Mouse (Mus musculus) hindbrain, embryonic 14.5 days (tissue): ENCODE measurements at regions not wholly inside any gene's neighbourhood (a gene's known extent, or its start where the extent isn't known, plus 50 kb on each side); places are given as distances from the start of the nearest gene placed in this dataset.

Experiments
- ATAC-seq: fragments of 200-750 bp; cut with Nextera tagmentation; 2 replicates; pipeline ENCODE4 v1.8.0; 2017; ENCODE audit warnings: moderate number of reproducible peaks, mild to moderate bottlenecking, moderate TSS enrichment, moderate library complexity; ENCODE audit not compliant: low FRiP score
- DNase-seq: peaks from one replicate; pipeline ENCODE4 v3.0.0-alpha.2; 2015; ENCODE audit warnings: low spot score
- H3K27ac ChIP-seq: fragments of 300-500 bp; sonication (generic); 2 replicates; pipeline ENCODE4 v1.5.1; 2014; ENCODE audit warnings: mild to moderate bottlenecking, moderate library complexity
- H3K27me3 ChIP-seq: fragments of 300-500 bp; sonication (generic); 2 replicates; pipeline ENCODE4 v1.6.1; 2014; ENCODE audit warnings: mild to moderate bottlenecking, low read length, mixed read lengths; ENCODE audit not compliant: control insufficient read depth, insufficient read depth
- H3K36me3 ChIP-seq: fragments of 300-500 bp; sonication (generic); replicated peaks from 2 replicates; pipeline ENCODE4 v1.6.1; 2014; ENCODE audit not compliant: control insufficient read depth, insufficient read depth
- H3K4me1 ChIP-seq: fragments of 300-500 bp; sonication (generic); replicated peaks from 2 replicates; pipeline ENCODE4 v1.6.1; 2014; ENCODE audit warnings: antibody characterized with exemption, low read length, mixed read lengths; ENCODE audit not compliant: control insufficient read depth, insufficient read depth
- H3K4me2 ChIP-seq: fragments of 300-500 bp; sonication (generic); replicated peaks from 2 replicates; pipeline ENCODE4 v1.6.1; 2014; ENCODE audit warnings: mild to moderate bottlenecking, moderate library complexity
- H3K4me3 ChIP-seq: fragments of 300-500 bp; sonication (generic); replicated peaks from 2 replicates; pipeline ENCODE4 v1.5.1; 2014; ENCODE audit warnings: mild to moderate bottlenecking, low read length
- H3K9ac ChIP-seq: fragments of 300-500 bp; sonication (generic); 2 replicates; pipeline ENCODE4 v1.6.1; 2014
- H3K9me3 ChIP-seq: fragments of 300-500 bp; sonication (generic); 2 replicates; pipeline ENCODE4 v1.6.1; 2016; ENCODE audit warnings: low read length; ENCODE audit not compliant: control insufficient read depth
- WGBS: fragments of 180-500 bp; shearing (Covaris S2); extraction: QIAGEN DNeasy Blood & Tissue Kit; methylation state at CpG from one replicate; pipeline ENCODE4 v1.1.7; 2014; 5-methylcytosine and 5-hydroxymethylcytosine counted together

DNA sequence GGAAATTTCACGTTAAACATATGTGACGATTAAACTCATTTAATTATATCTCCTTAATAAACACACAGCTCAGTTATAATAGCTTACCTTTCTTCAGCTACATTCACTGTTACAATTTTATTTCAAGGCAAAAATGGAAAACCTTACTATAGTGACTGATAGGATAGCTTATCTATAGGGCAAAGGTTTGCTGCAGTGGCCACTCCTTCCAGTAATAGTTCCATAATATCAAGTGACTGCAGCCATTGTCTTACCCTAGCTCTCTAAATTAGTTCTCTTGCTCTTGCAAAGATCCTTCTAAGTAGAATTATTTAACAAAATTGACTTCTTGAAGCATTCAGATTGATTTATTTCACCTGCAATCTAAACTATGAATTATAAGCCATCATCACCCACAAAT is 289.1 kb upstream of the Cblb start:
- Histone ChIP-seq H3K27me3 (no peaks in the 10 kb centered on the region), H3K27ac (no peak overlapping the region), H3K36me3 (no peaks in the 10 kb centered on the region), H3K9ac (no peak overlapping the region), H3K4me1 (no peaks in the 10 kb centered on the region), H3K4me3 (no peak overlapping the region), H3K9me3 (0 out of 2 replicates have a peak, but pooled peaks cover 3% of the 10 kb centered on the region), H3K4me2 (no peak overlapping the region)
- ATAC-seq (no peak), DNase-seq (no peak)
- 91% methylated on average over 2 of the region's 2 CpGs for WGBS

DNA sequence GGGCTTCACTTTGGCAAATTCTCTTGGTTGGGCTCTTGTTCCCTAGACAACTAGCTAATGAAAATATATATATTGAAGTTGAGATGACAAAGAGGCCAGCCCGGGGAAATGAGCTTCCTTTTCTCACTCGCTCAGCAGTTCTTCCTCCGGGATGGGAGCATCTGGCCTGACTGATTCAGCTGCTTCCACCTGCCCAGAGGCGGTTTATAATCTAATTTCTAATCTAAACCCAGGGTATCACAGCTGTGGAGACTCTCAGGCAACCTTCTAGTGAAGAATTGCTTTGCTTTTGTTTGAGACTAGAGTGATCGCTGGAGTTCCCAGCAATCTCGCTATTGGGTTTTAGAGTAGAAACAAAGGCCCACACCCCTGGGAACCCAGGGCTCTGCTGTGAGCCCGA is 279.1 kb upstream of the Cblb start:
- Histone ChIP-seq H3K36me3 (no peaks in the 10 kb centered on the region), H3K9me3 (no peaks in the 10 kb centered on the region), H3K4me3 (no peak overlapping the region), H3K4me2 (no peak overlapping the region), H3K27ac (0 out of 2 replicates have a peak overlapping the region, but pooled peaks have one; percentile 18), H3K27me3 (no peaks in the 10 kb centered on the region), H3K9ac (no peak overlapping the region), H3K4me1 (no peaks in the 10 kb centered on the region)
- ATAC-seq (peak; percentile 85), DNase-seq (peak; percentile 60)
- 11% methylated on average over 7 of the region's 7 CpGs for WGBS

DNA sequence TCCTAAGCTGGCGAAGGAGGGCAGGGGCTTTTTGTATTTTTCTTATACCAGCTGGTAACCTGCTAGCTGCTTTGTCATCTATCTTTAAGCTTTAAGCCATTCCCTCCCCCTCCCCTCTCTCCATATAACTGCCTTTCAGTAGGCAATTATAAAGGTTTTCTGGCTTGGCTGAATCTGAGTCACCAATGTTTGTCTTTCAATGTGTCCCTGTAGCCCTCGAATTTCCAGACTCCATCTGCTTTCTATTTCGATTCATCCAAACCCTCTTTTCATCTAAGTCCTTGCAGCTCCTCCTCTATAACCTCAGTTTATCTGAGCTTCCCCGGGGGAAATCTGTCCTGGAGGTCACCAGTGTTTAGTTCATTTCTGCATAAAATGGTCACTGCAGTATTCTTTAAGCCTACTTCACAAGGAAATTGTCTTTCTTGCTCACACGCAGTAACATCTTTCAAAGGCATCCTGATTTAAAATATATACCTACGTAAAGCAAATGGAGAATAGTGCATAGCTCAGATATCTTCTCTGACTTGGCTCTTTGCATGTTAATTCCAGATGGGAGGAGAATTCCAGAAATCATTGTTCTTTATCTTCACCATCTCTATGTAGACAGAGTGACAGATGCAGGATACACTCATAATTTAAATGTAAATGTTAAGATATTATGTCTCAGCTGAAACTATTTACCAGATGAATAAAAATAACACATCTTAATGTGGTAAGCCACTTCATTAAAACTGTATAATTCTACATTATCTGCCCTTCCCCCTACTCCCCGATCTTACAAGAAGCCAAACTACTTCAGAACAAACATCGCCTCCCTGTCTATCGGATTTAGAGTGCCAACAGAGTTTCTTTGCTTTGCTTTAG is 272.4 kb upstream of the Cblb start:
- no peaks in the 10 kb centered on the region for H3K9me3 ChIP-seq
- no peak overlapping the region for H3K27ac ChIP-seq
- H3K27me3 ChIP-seq, result no peaks in the 10 kb centered on the region
- no peaks in the 10 kb centered on the region for H3K36me3 ChIP-seq
- WGBS, result 54% methylated on average over 9 of the region's 9 CpGs
- ATAC-seq (no peak), DNase-seq (no peak)
- no peaks in the 10 kb centered on the region for H3K4me1 ChIP-seq
- H3K9ac ChIP-seq, result no peak overlapping the region
- H3K4me3 ChIP-seq, result no peak overlapping the region
- no peak overlapping the region for H3K4me2 ChIP-seq

DNA sequence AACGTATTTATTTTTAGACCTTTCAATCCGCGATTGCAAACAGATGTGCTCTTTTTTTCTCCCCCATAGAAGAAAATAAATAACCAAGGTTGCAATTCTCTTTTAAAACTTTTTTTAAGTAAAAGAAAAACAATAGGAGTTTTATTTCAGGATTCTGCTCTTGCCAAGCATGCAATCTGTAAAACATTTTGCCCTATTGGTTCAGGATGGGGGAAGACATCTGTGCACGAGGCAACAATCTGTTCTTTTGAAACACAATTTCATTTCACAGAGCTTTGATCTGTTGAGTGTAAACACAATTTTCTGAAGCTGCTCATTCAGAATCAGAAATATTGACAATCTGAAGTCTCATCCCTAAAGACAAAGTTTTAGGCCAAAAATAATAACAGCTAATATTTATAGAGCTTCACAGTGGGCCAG is 271.8 kb upstream of the Cblb start:
- H3K4me3 ChIP-seq, result no peak overlapping the region
- H3K4me2 ChIP-seq, result no peak overlapping the region
- 62% methylated on average over 4 of the region's 4 CpGs for WGBS
- no peaks in the 10 kb centered on the region for H3K4me1 ChIP-seq
- no peaks in the 10 kb centered on the region for H3K36me3 ChIP-seq
- H3K27me3 ChIP-seq, result no peaks in the 10 kb centered on the region
- no peak for ATAC-seq
- no peak overlapping the region for H3K9ac ChIP-seq
- H3K9me3 ChIP-seq, result no peaks in the 10 kb centered on the region
- DNase-seq, result no peak
- no peak overlapping the region for H3K27ac ChIP-seq

DNA sequence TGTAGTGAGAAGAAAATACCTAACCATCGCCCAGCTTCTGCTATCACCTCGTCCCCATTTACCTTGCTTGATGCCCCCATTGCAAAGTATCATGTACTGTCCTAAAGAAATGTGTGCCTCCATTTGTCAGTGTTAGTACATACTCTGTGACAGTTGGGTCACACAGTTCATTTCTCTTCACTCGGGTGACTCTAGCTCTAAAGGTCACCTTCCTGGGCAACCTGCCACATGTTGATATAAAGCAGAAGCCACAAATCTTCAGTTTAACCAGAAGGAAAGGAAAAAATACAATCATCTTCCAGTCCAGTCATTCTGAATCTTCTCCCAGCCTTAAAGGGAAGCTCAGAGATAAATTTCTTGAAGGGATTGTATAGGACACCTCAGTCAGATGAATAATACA is 263.5 kb upstream of the Cblb start:
- no peak for ATAC-seq
- WGBS, result 82% methylated on average over 3 of the region's 3 CpGs
- Histone ChIP-seq H3K9ac (no peak overlapping the region), H3K4me3 (no peak overlapping the region), H3K27ac (no peak overlapping the region), H3K27me3 (no peaks in the 10 kb centered on the region), H3K9me3 (no peaks in the 10 kb centered on the region), H3K4me2 (no peak overlapping the region), H3K4me1 (no peaks in the 10 kb centered on the region), H3K36me3 (no peaks in the 10 kb centered on the region)
- no peak for DNase-seq

DNA sequence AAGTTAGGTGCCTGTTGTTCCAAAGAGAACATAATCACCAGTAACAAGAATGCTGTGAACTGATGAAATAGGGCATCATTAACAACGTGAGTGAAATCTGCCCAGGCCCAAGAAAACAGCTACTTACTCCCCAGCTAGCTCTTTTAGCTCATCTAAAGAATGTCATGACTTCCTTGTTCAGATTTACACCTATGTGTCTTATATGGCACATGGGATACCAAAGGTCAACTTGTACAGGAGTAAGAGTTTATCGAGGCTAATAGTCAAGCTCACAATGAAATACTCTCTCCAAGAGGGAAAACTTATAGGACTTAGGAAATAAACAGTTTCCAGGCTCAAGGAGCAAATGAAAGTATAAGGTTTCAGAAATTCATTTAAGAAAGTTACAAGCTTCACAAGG is 252.1 kb upstream of the Cblb start:
- no peaks in the 10 kb centered on the region for H3K36me3 ChIP-seq
- H3K27me3 ChIP-seq, result no peaks in the 10 kb centered on the region
- no peak overlapping the region for H3K27ac ChIP-seq
- DNase-seq, result peak; percentile 10
- 93% methylated on average over 2 of the region's 2 CpGs for WGBS
- H3K9me3 ChIP-seq, result no peaks in the 10 kb centered on the region
- H3K4me3 ChIP-seq, result no peak overlapping the region
- no peak overlapping the region for H3K9ac ChIP-seq
- ATAC-seq, result no peak
- no peaks in the 10 kb centered on the region for H3K4me1 ChIP-seq
- H3K4me2 ChIP-seq, result no peak overlapping the region

DNA sequence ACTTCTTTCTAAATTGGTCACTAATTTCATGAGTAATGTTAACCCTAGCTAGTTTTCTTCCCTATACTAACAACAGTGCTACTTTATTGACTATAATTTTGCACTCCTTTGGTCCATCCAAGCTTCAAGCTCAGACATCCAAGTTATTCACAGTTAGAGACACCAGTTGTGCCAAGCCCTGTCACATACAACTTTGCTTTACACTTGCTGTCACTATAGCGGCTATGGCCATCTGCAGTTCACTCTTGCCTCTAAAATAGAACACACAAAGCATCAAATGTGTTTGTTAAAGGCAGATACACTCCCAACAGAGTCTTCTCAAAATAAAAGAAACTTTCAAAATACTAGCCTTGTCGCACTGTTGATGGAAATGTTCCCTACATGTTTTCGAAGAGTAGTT is 236.0 kb upstream of the Cblb start:
- ATAC-seq (no peak), DNase-seq (no peak)
- Histone ChIP-seq H3K27me3 (no peaks in the 10 kb centered on the region), H3K9me3 (no peaks in the 10 kb centered on the region), H3K4me3 (no peak overlapping the region), H3K4me2 (no peak overlapping the region), H3K4me1 (no peaks in the 10 kb centered on the region), H3K36me3 (no peaks in the 10 kb centered on the region), H3K9ac (no peak overlapping the region), H3K27ac (no peak overlapping the region)
- WGBS, result 93% methylated on average over 3 of the region's 3 CpGs

DNA sequence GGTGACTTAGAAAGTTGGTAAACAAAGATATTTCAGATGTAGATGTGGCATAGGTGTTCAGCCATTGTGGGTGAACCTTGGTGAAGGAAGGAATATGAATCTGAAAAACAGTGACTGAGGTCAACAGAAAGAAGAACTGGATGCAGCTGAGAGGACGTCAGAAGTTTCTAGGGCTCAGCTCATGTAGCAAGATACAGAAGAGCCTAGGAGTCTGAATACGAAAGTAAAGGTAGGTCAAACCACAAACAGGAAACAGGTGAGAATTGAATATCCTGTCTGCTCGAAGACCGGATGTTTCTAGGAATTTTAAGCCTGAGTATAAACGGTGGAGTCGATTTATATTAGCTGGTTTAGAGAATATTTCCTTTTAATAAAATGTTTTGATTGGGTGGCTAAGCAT is 223.7 kb upstream of the Cblb start:
- Histone ChIP-seq H3K27ac (no peak overlapping the region), H3K9me3 (0 out of 2 replicates have a peak, but pooled peaks cover 3% of the 10 kb centered on the region), H3K4me1 (no peaks in the 10 kb centered on the region), H3K27me3 (no peaks in the 10 kb centered on the region), H3K36me3 (no peaks in the 10 kb centered on the region), H3K4me3 (no peak overlapping the region), H3K4me2 (no peak overlapping the region), H3K9ac (no peak overlapping the region)
- 89% methylated on average over 6 of the region's 6 CpGs for WGBS
- no peak for DNase-seq
- ATAC-seq, result no peak

DNA sequence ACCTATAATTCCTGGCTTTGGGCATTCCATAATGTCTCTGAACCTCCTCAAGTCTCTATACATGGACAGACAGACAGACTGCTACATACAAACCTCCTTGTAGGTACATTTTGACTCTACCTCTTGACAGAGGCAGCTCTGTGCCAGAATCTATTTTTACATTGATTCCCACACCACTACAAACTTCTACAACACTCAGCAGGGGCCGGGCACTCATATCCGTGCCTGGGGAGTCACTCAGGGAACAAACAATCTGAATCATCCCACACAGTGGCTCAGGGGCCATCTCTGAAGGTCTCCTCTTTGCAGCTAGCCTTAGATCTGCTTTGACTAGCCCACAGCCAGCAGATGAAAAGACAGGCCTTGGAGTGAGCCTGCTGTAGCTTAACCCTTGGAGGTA is 221.9 kb upstream of the Cblb start:
- Histone ChIP-seq H3K9ac (no peak overlapping the region), H3K27me3 (no peaks in the 10 kb centered on the region), H3K4me2 (no peak overlapping the region), H3K36me3 (no peaks in the 10 kb centered on the region), H3K27ac (no peak overlapping the region), H3K9me3 (no peaks in the 10 kb centered on the region), H3K4me1 (no peaks in the 10 kb centered on the region), H3K4me3 (no peak overlapping the region)
- 86% methylated on average over 2 of the region's 2 CpGs for WGBS
- DNase-seq, result no peak
- no peak for ATAC-seq

DNA sequence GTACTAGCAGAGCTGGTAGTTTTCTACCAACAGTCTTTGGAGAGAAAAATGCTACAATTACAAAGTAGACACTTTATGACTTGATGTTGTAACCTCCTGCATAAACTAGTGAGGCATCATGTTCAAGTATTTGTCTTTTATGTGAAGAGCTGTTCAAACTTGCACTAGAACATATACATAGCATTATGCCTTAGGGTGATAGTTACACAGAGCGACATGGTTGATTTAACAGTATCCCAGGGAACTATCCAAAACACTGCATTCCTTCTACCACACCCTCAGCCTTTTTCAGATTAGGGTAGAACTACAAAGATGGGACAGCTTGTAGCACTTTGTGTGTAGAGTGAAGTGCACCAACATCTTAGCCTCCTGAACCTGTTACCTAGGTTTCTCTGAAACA is 220.0 kb upstream of the Cblb start:
- no peaks in the 10 kb centered on the region for H3K9me3 ChIP-seq
- no peak overlapping the region for H3K4me2 ChIP-seq
- no peaks in the 10 kb centered on the region for H3K27me3 ChIP-seq
- 88% methylated on average over 1 of the region's 1 CpGs for WGBS
- DNase-seq (no peak), ATAC-seq (no peak)
- H3K9ac ChIP-seq, result no peak overlapping the region
- no peak overlapping the region for H3K4me3 ChIP-seq
- H3K27ac ChIP-seq, result no peak overlapping the region
- no peaks in the 10 kb centered on the region for H3K4me1 ChIP-seq
- H3K36me3 ChIP-seq, result no peaks in the 10 kb centered on the region
